Mouse (Mus musculus) urinary bladder, adult 2 months (tissue): ENCODE results near the gene Ece1. TPM values are rescaled to one million over a fixed set of nuclear protein-coding genes. Genes with fewer than 3 reads are reported as not detected.
"Not testable (repeated sequence)": the region's sequence is repeated elsewhere in the genome, so short reads cannot be mapped to it uniquely, and the experiment has no call there.

Experiments used
- DNase-seq: peaks from one replicate; pipeline ENCODE4 v3.0.0; 2022; ENCODE audit warnings: low spot score
- polyA plus RNA-seq: library from polyadenylated mRNA; depleted of rRNA; stranded (reverse); fragments of >200 nt; gene quantifications from 2 replicates; pipeline ENCODE4 v1.2.3, GENCODE M21; 2012; rRNA removed

The Ece1 gene
- polyA plus RNA-seq = 30.0 and 73.4 TPM in 2 replicates

GRCm38 (mm10) chr4:137862019-137862418 is at the start of gene Ece1:
TSS of gene Ece1 (plus strand) at chr4:137862237.
- DNase-seq = peak; percentile 89

- DNase-seq = no peak
Measured at GRCm38 (mm10) chr4:137812946-137813708, 48.9 kb upstream of the Ece1 start.

- DNase-seq = no peak
Measured at GRCm38 (mm10) chr4:137814140-137814539, 47.9 kb upstream of the Ece1 start.

- DNase-seq = no peak
Measured at GRCm38 (mm10) chr4:137815473-137815872, 46.6 kb upstream of the Ece1 start.

- DNase-seq = no peak
Measured at GRCm38 (mm10) chr4:137816216-137816615, 45.8 kb upstream of the Ece1 start.

- no peak for DNase-seq
Measured at GRCm38 (mm10) chr4:137818341-137818740, 43.7 kb upstream of the Ece1 start.

- DNase-seq = no peak
Measured at GRCm38 (mm10) chr4:137819487-137819886, 42.5 kb upstream of the Ece1 start.

- DNase-seq = no peak
Measured at GRCm38 (mm10) chr4:137820721-137821120, 41.3 kb upstream of the Ece1 start.

GRCm38 (mm10) chr4:137822537-137822936 is 39.5 kb upstream of the Ece1 start:
- no peak for DNase-seq

GRCm38 (mm10) chr4:137823542-137823941 is 38.5 kb upstream of the Ece1 start:
- DNase-seq = no peak

GRCm38 (mm10) chr4:137824881-137825280 is 37.2 kb upstream of the Ece1 start:
- DNase-seq = no peak

GRCm38 (mm10) chr4:137830380-137830779 is 31.7 kb upstream of the Ece1 start:
- no peak for DNase-seq

GRCm38 (mm10) chr4:137831598-137831997 is 30.4 kb upstream of the Ece1 start:
- DNase-seq = no peak

- peak; percentile 39 for DNase-seq
Measured at GRCm38 (mm10) chr4:137835624-137836337, 26.3 kb upstream of the Ece1 start.

- no peak for DNase-seq
Measured at GRCm38 (mm10) chr4:137836741-137837140, 25.3 kb upstream of the Ece1 start.

- DNase-seq = no peak
Measured at GRCm38 (mm10) chr4:137837792-137838191, 24.2 kb upstream of the Ece1 start.

- DNase-seq = no peak
Measured at GRCm38 (mm10) chr4:137838791-137839190, 23.2 kb upstream of the Ece1 start.

- no peak for DNase-seq
Measured at GRCm38 (mm10) chr4:137839452-137839851, 22.6 kb upstream of the Ece1 start.

GRCm38 (mm10) chr4:137844656-137845055 is 17.4 kb upstream of the Ece1 start:
- DNase-seq = peak; percentile 61

- DNase-seq = not testable (repeated sequence)
Measured at GRCm38 (mm10) chr4:137847651-137848050, 14.4 kb upstream of the Ece1 start.

- DNase-seq = no peak
Measured at GRCm38 (mm10) chr4:137850161-137850560, 11.9 kb upstream of the Ece1 start.

GRCm38 (mm10) chr4:137851484-137851883 is 10.6 kb upstream of the Ece1 start:
- no peak for DNase-seq

GRCm38 (mm10) chr4:137853822-137854221 is 8.2 kb upstream of the Ece1 start:
- no peak for DNase-seq
